Mouse (Mus musculus) limb, embryonic 11.5 days (tissue): Measurements from ENCODE around the gene Cfap97d1. TPM values are rescaled to one million over a fixed set of nuclear protein-coding genes. Genes with fewer than 3 reads are reported as not detected.

Source experiments
- ATAC-seq: fragments of 200-750 bp; cut with Nextera tagmentation; 2 replicates; pipeline ENCODE4 v1.8.0; 2017; ENCODE audit warnings: low read depth; ENCODE audit not compliant: insufficient number of reproducible peaks, low FRiP score, low TSS enrichment
- DNase-seq: peaks from one replicate; pipeline ENCODE4 v3.0.0-alpha.2; 2015; ENCODE audit warnings: low spot score
- H3K27ac ChIP-seq: fragments of 300-500 bp; sonication (generic); replicated peaks from 2 replicates; pipeline ENCODE4 v1.5.1; 2014; ENCODE audit warnings: low read depth, mild to moderate bottlenecking, low read length
- H3K27me3 ChIP-seq: fragments of 300-500 bp; sonication (generic); 2 replicates; pipeline ENCODE4 v1.6.1; 2014; ENCODE audit warnings: mild to moderate bottlenecking, low read length, mixed read lengths; ENCODE audit not compliant: control insufficient read depth, insufficient read depth
- H3K36me3 ChIP-seq: fragments of 300-500 bp; sonication (generic); 2 replicates; pipeline ENCODE4 v1.6.1; 2014; ENCODE audit warnings: mild to moderate bottlenecking, low read length, moderate library complexity, mixed read lengths; ENCODE audit not compliant: control insufficient read depth, insufficient read depth
- H3K4me1 ChIP-seq: fragments of 300-500 bp; sonication (generic); 2 replicates; pipeline ENCODE4 v1.6.1; 2014; ENCODE audit warnings: low read length, mixed read lengths; ENCODE audit not compliant: control insufficient read depth, insufficient read depth
- H3K4me2 ChIP-seq: fragments of 300-500 bp; sonication (generic); 2 replicates; pipeline ENCODE4 v1.6.1; 2014; ENCODE audit warnings: low read depth, mild to moderate bottlenecking, moderate library complexity; ENCODE audit not compliant: severe bottlenecking
- H3K4me3 ChIP-seq: fragments of 300-500 bp; sonication (generic); 2 replicates; pipeline ENCODE4 v1.5.1; 2014; ENCODE audit warnings: low read depth, low read length
- H3K9ac ChIP-seq: fragments of 300-500 bp; sonication (generic); 2 replicates; pipeline ENCODE4 v1.6.1; 2014; ENCODE audit warnings: mild to moderate bottlenecking, low read length
- H3K9me3 ChIP-seq: fragments of 300-500 bp; sonication (generic); 2 replicates; pipeline ENCODE4 v1.6.1; 2016; ENCODE audit warnings: low read length; ENCODE audit not compliant: control insufficient read depth
- WGBS: fragments of 180-500 bp; shearing (Covaris S2); extraction: QIAGEN DNeasy Blood & Tissue Kit; methylation state at CpG from one replicate; pipeline ENCODE4 v1.1.7; 2014; 5-methylcytosine and 5-hydroxymethylcytosine counted together
- polyA plus RNA-seq: library from polyadenylated mRNA; unstranded; fragments of >200 nt; fragmentation: Nextera tagmentation; extraction: Ambion mirVana; gene quantifications from 2 replicates; pipeline ENCODE4 v1.2.1, GENCODE M21; 2014

Cfap97d1 gene
- polyA plus RNA-seq, 1 experiment from 2014 or later, result not detected

GRCm38 (mm10) chr11:102006688-102007087, 22.6 kb downstream of the Cfap97d1 start:
- DNase-seq, result no peak
- Histone ChIP-seq H3K27ac (no peak overlapping the region), H3K4me1 (peaks cover 14% of the 10 kb centered on the region), H3K9ac (no peak overlapping the region), H3K4me3 (no peak overlapping the region), H3K36me3 (peaks cover 12% of the 10 kb centered on the region; the same call in 1 of the 2 replicates), H3K4me2 (no peak overlapping the region), H3K27me3 (no peaks in the 10 kb centered on the region), H3K9me3 (no peaks in the 10 kb centered on the region)
- ATAC-seq, result no peak
- WGBS, result 91% methylated on average over 5 of the region's 5 CpGs

GRCm38 (mm10) chr11:102008372-102008771, 24.3 kb downstream of the Cfap97d1 start:
- peaks cover 10% of the 10 kb centered on the region; the same call in 1 of the 2 replicates for H3K36me3 ChIP-seq
- H3K4me2 ChIP-seq, result no peak overlapping the region
- H3K9me3 ChIP-seq, result no peaks in the 10 kb centered on the region
- ATAC-seq (no peak), DNase-seq (no peak)
- H3K4me3 ChIP-seq, result no peak overlapping the region
- H3K27me3 ChIP-seq, result no peaks in the 10 kb centered on the region
- no peak overlapping the region for H3K9ac ChIP-seq
- 90% methylated on average over 8 of the region's 8 CpGs for WGBS
- H3K27ac ChIP-seq, result no peak overlapping the region
- peaks cover 14% of the 10 kb centered on the region for H3K4me1 ChIP-seq

- Histone ChIP-seq H3K9ac (no peak overlapping the region; the same call in 1 of the 2 replicates), H3K27me3 (no peaks in the 10 kb centered on the region), H3K36me3 (peaks cover 10% of the 10 kb centered on the region; the same call in 1 of the 2 replicates), H3K9me3 (no peaks in the 10 kb centered on the region), H3K4me2 (no peak overlapping the region), H3K4me3 (no peak overlapping the region), H3K4me1 (peaks cover 14% of the 10 kb centered on the region), H3K27ac (0 out of 2 replicates have a peak overlapping the region, but pooled peaks have one; percentile 8)
- WGBS, result 88% methylated on average over 15 of the region's 15 CpGs
- ATAC-seq, result no peak
- no peak for DNase-seq
Observed at GRCm38 (mm10) chr11:102008954-102009637, 25.0 kb downstream of the Cfap97d1 start.

- Histone ChIP-seq H3K4me3 (no peak overlapping the region), H3K27ac (peak overlapping the region; percentile 59), H3K9ac (peak overlapping the region; percentile 7; the same call in 1 of the 2 replicates), H3K4me1 (peaks cover 14% of the 10 kb centered on the region), H3K36me3 (peaks cover 6% of the 10 kb centered on the region; the same call in 1 of the 2 replicates), H3K4me2 (no peak overlapping the region), H3K9me3 (no peaks in the 10 kb centered on the region), H3K27me3 (no peaks in the 10 kb centered on the region)
- WGBS, result 30% methylated on average over 13 of the region's 13 CpGs
- DNase-seq (peak; percentile 56), ATAC-seq (no peak)
Observed at GRCm38 (mm10) chr11:102010140-102010539, 26.1 kb downstream of the Cfap97d1 start.

GRCm38 (mm10) chr11:102011510-102011909, 27.4 kb downstream of the Cfap97d1 start:
- H3K36me3 ChIP-seq, result peaks cover 6% of the 10 kb centered on the region; the same call in 1 of the 2 replicates

GRCm38 (mm10) chr11:102013201-102013600, 29.1 kb downstream of the Cfap97d1 start:
- peaks cover 6% of the 10 kb centered on the region; the same call in 1 of the 2 replicates for H3K36me3 ChIP-seq
- no peak overlapping the region for H3K4me3 ChIP-seq
- no peak overlapping the region for H3K27ac ChIP-seq
- H3K9me3 ChIP-seq, result no peaks in the 10 kb centered on the region
- 88% methylated on average over 8 of the region's 8 CpGs for WGBS
- H3K4me2 ChIP-seq, result no peak overlapping the region
- H3K9ac ChIP-seq, result no peak overlapping the region
- no peak for DNase-seq
- ATAC-seq, result no peak
- H3K4me1 ChIP-seq, result peaks cover 14% of the 10 kb centered on the region
- H3K27me3 ChIP-seq, result no peaks in the 10 kb centered on the region

More at GRCm38 (mm10) chr11:102011510-102011909, 27.4 kb downstream of the Cfap97d1 start:
- 77% methylated on average over 8 of the region's 8 CpGs for WGBS
- no peak overlapping the region for H3K4me2 ChIP-seq
- no peak for DNase-seq
- peaks cover 14% of the 10 kb centered on the region for H3K4me1 ChIP-seq
- H3K9me3 ChIP-seq, result no peaks in the 10 kb centered on the region
- H3K4me3 ChIP-seq, result no peak overlapping the region
- no peak for ATAC-seq
- H3K27me3 ChIP-seq, result no peaks in the 10 kb centered on the region
- H3K27ac ChIP-seq, result no peak overlapping the region
- H3K9ac ChIP-seq, result no peak overlapping the region

GRCm38 (mm10) chr11:102015472-102015871, 31.4 kb downstream of the Cfap97d1 start:
- peak overlapping the region; percentile 8; the same call in 1 of the 2 replicates for H3K27ac ChIP-seq
- H3K36me3 ChIP-seq, result peaks cover 2% of the 10 kb centered on the region; the same call in 1 of the 2 replicates

GRCm38 (mm10) chr11:102016136-102016535, 32.1 kb downstream of the Cfap97d1 start:
- H3K27me3 ChIP-seq, result no peaks in the 10 kb centered on the region
- DNase-seq (no peak), ATAC-seq (no peak)
- H3K9me3 ChIP-seq, result no peaks in the 10 kb centered on the region
- no peaks in the 10 kb centered on the region for H3K4me1 ChIP-seq
- no peak overlapping the region for H3K4me3 ChIP-seq
- no peak overlapping the region for H3K9ac ChIP-seq
- H3K27ac ChIP-seq, result no peak overlapping the region
- peaks cover 2% of the 10 kb centered on the region; the same call in 1 of the 2 replicates for H3K36me3 ChIP-seq
- H3K4me2 ChIP-seq, result no peak overlapping the region
- 82% methylated on average over 1 of the region's 1 CpGs for WGBS

More at GRCm38 (mm10) chr11:102015472-102015871, 31.4 kb downstream of the Cfap97d1 start:
- no peak for ATAC-seq
- no peak overlapping the region for H3K4me2 ChIP-seq
- no peaks in the 10 kb centered on the region for H3K9me3 ChIP-seq
- DNase-seq, result no peak
- peaks cover 2% of the 10 kb centered on the region for H3K4me1 ChIP-seq
- H3K27me3 ChIP-seq, result no peaks in the 10 kb centered on the region
- H3K9ac ChIP-seq, result no peak overlapping the region
- 65% methylated on average over 6 of the region's 6 CpGs for WGBS
- no peak overlapping the region for H3K4me3 ChIP-seq
